Mouse (Mus musculus) hematopoietic stem cell, adult 5-6 weeks (primary cell): ENCODE measurements at regions not wholly inside any gene's neighbourhood (a gene's known extent, or its start where the extent isn't known, plus 50 kb on each side); places are given as distances from the start of the nearest gene placed in this dataset.
"Not testable (repeated sequence)": the region's sequence is repeated elsewhere in the genome, so short reads cannot be mapped to it uniquely, and the experiment has no call there.

ENCODE experiments used
- ATAC-seq, 2 experiments: fragments of 125-278 bp in 1 of 2; replicated peaks in 1 of 2; 2 replicates each; pipeline ENCODE4 v1.8.0; 2016 to 2017; ENCODE audit warnings: inconsistent platforms in 2 of 2, mild to moderate bottlenecking in 2 of 2, moderate number of reproducible peaks in 2 of 2, low read depth in 1 of 2, moderate TSS enrichment in 1 of 2; ENCODE audit not compliant: low FRiP score in 2 of 2, poor library complexity in 2 of 2, severe bottlenecking in 2 of 2, insufficient read depth in 1 of 2, low TSS enrichment in 1 of 2

DNA sequence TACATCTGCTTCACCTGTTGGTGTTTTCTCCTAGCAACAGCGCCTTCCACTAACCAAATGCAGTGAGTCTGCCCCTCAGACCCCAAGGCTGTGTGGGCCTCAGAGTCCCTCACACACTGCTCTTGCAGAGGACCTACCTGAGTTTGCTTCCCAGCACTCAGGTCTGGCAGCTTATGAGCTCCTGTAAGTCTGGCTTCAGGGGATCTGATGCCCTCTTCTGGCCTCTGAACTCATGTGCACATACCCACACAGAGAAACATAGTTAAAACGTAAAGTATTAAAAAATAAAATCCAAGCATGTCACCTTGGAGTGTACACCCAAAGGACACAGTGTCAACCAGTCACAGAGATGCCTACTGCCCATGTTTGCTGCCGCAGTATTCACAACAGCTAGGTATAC lies 108.8 kb upstream of the A430005L14Rik start:
- no peak for ATAC-seq

DNA sequence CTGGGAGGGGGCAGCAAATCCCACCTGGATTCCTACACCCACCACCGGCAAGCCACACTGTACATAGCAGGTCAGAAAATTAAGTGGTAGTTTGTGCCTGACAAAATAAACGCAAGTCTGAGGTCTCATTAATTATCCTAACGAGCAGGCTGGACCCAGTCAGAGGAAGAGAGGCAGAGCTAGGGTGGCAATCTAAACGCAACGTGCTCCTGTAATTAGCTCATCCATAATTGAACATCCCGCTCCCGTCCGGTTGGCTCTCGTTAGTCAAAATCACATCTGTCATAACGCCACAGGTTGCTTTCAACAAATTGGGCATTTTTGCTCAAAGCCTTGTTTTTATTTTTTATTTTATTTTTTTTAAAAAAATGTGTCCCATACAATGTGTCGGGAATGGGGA lies 106.9 kb upstream of the A430005L14Rik start:
- ATAC-seq = no peak

DNA sequence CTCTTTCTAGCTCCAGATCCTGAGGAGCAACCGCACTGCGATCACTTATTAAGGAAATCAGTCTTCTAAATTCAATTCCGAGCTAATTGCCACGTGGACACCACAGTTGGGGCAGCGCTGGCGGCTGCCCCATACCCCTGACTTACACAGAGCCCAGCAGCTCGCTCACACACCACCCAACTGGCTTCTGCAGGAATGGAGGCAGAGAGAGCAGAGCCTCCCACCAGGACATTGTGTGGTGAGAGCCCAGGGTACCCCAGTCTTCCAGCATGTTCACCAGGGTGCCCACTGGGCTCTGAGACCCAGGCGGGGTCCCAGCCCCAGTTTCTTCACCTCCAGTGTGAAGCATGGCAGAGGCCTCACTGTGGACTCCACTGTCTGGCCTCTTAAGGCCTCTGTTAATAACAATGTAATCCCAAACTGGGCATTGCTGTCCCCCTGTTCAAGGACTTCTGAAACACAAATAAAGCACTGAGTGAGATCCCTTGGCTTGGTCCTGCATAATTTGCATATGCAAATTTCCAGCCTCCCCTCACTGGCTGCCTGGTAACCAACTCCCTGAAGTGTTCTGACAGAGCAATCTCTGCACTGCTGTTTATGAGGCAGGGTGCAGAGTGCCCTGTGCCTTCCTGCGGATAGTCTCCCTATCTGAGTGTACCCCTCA lies 102.8 kb upstream of the A430005L14Rik start:
- ATAC-seq = no peak

DNA sequence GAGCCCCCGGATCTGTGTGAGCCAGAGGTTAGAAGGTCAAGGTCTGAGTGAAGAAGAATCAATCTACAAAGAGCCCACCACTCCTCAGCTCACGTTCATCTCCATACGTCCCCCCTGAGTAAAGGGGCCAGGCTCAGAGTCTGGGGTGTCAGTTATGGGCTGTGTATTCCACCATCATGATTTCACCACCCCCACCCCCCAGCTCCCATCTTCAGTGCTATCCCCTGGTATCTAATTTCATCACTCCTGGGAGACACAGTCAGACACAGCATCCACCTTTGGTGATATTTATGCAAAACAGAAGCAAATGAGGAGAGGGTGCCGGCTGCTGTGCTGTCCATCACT lies 102.3 kb upstream of the A430005L14Rik start:
- ATAC-seq = no peak

DNA sequence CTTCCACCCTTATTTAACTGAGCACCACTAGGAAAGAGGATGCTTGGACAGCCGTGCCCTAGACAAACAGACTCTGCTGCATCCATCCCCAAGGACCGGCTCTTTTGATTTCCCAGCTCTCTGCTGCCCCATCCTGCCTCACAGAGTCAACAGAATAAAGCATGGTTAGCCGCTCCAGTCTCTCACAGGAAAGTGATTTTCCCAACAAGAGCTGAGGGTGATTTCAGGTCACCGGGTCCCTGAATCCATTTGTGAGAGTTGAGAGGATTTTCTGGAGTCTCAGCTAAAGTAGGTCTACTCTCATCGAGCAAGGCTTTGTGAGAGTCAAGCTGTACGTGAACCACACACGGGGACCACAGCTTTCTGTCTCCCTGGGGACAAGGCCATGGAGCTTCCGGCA lies 95.6 kb upstream of the A430005L14Rik start:
- no peak for ATAC-seq

DNA sequence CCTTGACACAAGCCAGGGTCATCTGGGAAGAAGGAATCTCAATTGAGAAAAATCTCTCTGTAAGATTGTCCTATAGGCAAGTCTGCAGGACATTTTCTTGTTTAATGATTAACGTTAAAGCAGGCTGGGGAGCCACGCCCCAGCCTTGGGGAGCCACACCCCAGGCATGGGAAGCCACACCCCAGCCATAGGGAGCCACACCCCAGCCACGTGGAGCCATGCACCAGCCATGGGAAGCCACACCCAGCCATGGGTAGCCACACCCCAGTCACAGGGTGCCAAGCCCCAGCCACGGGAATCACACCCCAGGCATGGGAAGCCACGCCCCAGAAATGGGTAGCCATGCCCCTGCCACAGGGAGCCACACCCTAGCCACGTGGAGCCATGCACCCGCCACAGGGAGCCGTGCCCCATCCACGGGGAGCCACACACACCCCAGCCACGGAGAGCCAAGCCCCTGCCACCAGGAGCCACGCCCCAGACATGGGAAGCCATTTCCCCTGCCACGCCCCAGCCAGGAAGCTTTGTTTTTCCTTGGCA lies 94.8 kb upstream of the A430005L14Rik start:
- ATAC-seq = no peak

DNA sequence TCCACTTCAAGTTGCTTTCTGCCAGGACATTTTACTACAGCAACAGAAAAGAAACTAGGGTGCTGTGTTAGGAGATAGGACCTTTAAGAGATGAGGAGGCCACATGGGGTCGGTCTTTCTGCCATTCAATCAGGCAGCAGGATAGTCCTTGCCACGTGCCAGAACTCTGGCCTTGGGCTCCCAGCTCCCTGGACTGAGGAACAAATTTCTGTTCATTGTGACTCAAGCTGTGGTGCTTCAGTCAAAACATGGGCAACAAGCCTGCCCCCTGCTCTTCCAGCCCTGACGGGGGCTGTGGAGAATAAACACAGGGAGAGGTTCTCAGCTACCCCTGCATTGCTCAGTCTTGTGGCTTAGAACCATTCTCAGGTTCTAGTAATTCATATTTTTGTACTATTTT lies 84.7 kb upstream of the A430005L14Rik start:
- ATAC-seq = no peak

DNA sequence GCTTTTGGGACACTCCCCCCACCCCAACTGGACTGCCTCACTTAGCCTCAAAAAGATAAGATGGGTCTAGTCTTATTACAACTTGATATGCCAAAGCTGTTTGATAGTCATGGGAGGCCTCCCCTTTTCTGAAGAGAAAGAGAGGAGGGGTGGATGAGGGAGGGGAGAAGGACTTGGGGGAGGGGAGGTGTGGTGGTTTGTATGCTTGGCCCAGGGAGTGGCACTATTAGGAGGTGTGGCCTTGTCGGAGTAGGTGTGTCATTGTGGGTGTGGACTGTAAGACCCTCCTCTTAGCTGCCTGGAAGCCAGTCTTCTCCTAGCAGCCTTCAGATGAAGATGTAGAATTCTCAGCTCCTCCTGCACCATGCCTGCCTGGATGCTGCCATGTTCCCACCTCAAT lies 82.0 kb upstream of the A430005L14Rik start:
- ATAC-seq = not testable (repeated sequence)

DNA sequence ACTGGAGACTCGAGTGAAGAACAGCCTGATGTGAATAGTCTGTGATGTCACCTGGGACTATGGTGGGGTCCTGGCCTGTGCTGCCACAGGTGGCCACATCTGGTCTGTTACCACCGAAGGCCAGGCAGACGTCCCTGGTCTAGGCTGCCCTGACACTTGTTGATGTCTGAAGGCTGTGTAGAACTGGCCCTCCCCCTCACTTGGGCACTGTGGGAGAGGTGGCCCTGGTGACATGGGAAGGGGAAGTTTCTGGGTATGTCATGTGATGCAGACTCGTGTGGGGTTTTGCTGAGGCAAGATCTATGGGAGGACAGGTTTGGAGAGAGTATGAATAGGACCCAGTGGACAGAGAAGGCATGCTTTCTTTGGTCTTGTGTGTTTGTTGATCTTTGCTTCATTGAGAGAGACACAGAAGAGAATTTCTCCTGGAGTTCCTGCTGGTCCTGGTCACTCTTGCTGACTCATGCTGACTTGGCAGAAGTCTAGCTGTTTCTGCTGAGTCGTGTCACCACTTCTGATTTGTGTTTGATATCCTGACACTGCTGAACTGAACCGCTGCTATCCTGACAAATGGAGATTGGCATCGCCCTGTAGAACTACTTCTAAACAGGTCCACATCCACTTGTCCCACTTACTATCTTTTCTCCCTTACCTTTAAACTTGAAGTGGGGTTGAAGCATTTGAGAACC lies 79.9 kb upstream of the A430005L14Rik start:
- ATAC-seq = peak in 1 of 2 experiments; percentile 42; a peak in 1 of 4 replicates

DNA sequence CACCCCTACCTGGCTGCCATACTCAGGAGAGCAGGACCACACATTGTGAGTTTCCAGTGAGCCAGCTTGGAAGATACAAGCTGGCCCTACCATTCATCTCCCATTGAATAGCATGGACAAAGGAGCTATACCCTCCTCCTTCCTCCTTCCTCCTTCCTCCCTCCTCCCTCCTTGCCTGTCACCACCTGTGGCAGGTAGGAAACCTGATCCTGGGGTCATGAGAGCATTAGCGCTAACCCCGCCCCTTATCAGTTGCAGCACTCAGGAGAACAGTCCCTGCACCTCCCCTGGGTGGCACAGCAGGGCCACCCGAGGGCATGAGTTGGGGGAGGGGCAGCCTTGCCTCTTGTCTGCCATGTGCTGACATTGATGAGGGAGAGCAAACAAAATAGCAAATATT lies 74.0 kb upstream of the A430005L14Rik start:
- ATAC-seq = no peak

DNA sequence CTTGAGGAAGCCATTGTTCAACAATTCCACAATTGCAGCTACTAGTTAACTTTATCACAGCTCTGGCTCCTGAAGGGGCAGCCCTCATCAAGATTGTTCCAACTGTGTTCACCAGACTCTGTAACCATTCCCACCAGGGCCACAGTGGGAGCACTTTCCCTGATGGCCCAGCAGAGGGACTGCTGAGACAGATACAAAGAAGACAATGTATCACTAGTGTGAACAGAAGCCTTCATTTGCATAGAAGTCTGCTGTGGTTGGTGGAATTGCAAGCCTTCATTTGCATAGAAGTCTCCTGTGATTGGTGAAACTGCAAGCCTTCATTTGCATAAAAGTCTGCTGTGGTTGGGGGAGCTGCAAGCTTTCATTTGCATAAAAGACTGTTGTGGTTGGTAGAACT lies 73.0 kb upstream of the A430005L14Rik start:
- ATAC-seq = no peak

DNA sequence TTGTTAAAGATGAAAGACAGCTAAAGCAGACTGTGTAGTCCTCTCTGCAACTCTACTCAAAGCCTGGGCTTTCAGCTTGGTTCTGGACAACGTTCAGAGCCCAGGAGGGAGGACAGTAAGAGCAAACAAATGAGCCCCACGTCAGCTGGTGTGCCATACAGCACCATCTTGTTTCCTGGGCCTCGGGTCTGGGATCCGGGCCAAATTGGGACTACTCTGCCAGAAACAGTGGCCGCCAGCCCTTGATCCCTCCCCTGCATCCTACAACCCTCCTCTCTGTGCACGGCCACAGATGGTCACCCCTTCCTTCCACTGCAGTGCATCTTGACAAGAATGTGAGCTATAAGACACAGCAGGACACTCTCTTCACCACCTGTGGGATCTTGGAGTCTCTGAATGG lies 71.2 kb upstream of the A430005L14Rik start:
- ATAC-seq = no peak

DNA sequence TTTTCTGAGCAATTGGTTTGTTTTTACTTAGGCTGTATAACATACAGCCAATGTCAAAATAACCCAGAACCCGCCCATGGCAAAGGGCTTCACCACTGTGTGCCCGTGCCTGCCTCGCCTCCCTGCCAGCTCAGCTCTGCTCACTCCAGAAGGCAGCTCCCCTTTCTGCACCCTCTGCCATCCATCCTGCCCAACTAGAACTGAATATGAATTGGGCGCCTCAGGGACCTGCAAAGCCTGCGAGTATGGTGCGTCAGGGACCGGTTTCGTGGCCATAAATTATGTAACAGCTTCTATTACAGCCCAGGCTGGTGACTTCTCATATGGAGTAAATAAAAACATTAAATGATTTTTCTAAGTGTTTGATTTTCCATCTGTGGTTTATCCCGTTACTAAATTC lies 66.9 kb upstream of the A430005L14Rik start:
- ATAC-seq = no peak

DNA sequence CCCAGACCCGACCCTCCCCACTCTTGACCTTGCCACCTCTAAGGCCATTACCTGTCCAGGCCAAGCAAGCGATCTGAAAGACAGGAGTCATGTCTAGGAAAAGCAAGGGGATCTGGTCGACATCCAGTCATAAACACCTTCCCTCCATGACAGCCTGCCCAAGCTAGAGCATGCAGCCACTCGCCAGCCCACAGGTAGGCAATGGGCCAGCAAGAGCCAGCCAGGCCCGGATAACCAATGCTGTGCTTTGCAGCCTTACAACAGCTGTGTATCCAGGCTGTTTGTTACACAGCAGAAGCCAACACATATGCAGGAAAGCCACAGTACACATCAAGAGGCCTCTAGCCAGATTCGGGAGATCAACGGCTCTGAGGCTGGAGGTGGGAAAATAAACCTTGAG lies 57.3 kb upstream of the A430005L14Rik start:
- no peak for ATAC-seq

DNA sequence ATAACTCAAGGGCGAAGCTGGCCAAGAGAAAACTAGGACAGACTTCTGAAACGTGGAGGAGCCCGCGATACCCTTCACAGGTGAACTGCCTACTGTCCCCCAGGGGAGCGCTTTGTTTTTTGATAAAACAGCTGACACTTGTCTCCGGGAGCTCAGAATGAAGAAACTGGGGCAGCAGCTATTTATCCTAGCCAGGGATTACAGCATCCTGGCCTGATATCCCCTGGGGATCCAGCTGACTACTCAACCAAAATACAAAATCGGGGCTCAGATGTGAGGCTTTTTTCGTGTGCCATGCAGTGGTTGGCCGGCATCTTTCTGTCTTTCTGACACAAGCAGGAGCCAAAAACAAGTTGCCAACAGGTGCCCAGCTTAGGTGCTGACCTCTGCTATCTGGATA lies 52.0 kb upstream of the A430005L14Rik start:
- no peak for ATAC-seq

DNA sequence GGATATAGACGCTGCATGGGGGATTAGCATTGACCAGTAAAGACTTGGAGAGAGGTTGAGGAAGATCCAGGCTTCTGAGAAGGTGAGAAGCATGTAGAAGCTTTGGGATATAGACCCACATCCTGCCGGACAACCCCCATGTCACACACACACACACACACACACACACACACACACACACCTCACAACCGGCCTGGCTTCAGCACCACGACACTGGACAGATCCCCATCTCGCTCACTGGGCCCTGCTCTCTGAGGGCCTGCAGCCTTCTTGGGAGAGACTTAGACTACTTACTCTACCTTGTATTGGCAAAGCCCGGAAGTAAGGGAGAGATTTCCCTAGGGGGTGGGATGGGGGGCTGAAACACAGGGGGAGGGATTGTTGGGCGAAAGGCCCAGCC lies 51.5 kb upstream of the A430005L14Rik start:
- no peak for ATAC-seq
